Mouse (Mus musculus): ENCODE measurements around the gene Kdm3a. TPM values are rescaled to one million over a fixed set of nuclear protein-coding genes. Genes with fewer than 3 reads are reported as not detected.

Gene Kdm3a
- polyA plus RNA-seq, 1 experiment, result 4.9 TPM

DNA sequence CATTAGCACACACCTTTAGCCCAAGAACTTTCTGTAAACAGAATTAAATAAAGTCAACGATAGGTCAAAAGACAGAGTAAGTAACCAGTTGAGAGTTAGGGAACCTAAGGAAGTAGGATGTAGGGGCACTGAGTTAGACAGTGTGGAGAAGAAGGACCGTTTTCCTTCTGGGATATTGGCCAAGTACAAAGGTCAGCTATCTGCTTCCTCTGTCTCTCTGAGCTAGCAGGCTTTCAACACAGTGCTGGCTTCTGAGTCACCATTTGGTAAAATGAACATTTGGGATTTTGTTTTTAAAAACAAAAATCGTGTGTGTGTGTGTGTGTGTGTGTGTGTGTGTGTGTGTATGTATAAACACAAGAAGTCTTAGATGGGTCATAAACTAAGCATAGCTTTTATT is 23.0 kb upstream of the Kdm3a start:
- no peaks in the 10 kb centered on the region for H3K79me2 ChIP-seq (ENCODE audit: control insufficient read depth, insufficient read depth)
- H3ac ChIP-seq (ENCODE audit: control insufficient read depth, insufficient read length, low read depth), result no peak overlapping the region
- H3K27me3 ChIP-seq (ENCODE audit: control insufficient read depth, insufficient read depth, insufficient read length), result peaks cover 3% of the 10 kb centered on the region
- no peak for TF ChIP-seq MYOD1 (IDR thresholded peaks at IDR 0.05; ENCODE audit: control insufficient read depth, insufficient read length, low read depth)
- TF ChIP-seq USF1 (IDR thresholded peaks at IDR 0.05; ENCODE audit: low read depth), result no peak
- TF ChIP-seq FOSL1 (IDR thresholded peaks at IDR 0.05; ENCODE audit: insufficient read depth, low read length, poor library complexity, severe bottlenecking), result no peak
- no peaks in the 10 kb centered on the region for H3K36me3 ChIP-seq (ENCODE audit: control insufficient read depth, insufficient read depth)
- H3K4me3 ChIP-seq (ENCODE audit: insufficient read depth, poor library complexity, severe bottlenecking), result no peak overlapping the region
- H3K79me3 ChIP-seq (ENCODE audit: low read depth), result no peaks in the 10 kb centered on the region

GRCm38 (mm10) chr6:71651868-71652267 is 19.1 kb upstream of the Kdm3a start:
- Histone ChIP-seq H3K79me3 (ENCODE audit: low read depth) (no peaks in the 10 kb centered on the region), H3K36me3 (ENCODE audit: control insufficient read depth, insufficient read depth) (no peaks in the 10 kb centered on the region), H3K79me2 (ENCODE audit: control insufficient read depth, insufficient read depth) (no peaks in the 10 kb centered on the region), H3K4me3 (ENCODE audit: insufficient read depth, poor library complexity, severe bottlenecking) (no peak overlapping the region), H3K27me3 (ENCODE audit: control insufficient read depth, insufficient read depth, insufficient read length) (peaks cover 3% of the 10 kb centered on the region), H3ac (ENCODE audit: control insufficient read depth, insufficient read length, low read depth) (no peak overlapping the region)
- TF ChIP-seq CEBPB (IDR thresholded peaks at IDR 0.05; ENCODE audit: low read depth), result no peak
- TF ChIP-seq USF1 (IDR thresholded peaks at IDR 0.05; ENCODE audit: low read depth), result no peak
- no peak for TF ChIP-seq MYOD1 (IDR thresholded peaks at IDR 0.05; ENCODE audit: control insufficient read depth, insufficient read length, low read depth)
- TF ChIP-seq CTCF (IDR thresholded peaks at IDR 0.05; ENCODE audit: control insufficient read depth, insufficient read depth, insufficient read length), result no peak
- TF ChIP-seq MYOG (IDR thresholded peaks at IDR 0.05; ENCODE audit: control insufficient read depth, extremely low read depth, insufficient read length), result no peak
- no peak for TF ChIP-seq FOSL1 (IDR thresholded peaks at IDR 0.05; ENCODE audit: insufficient read depth, low read length, poor library complexity, severe bottlenecking)
- no peak for TF ChIP-seq MAX (IDR thresholded peaks at IDR 0.05)

- H3K27me3 ChIP-seq (ENCODE audit: control insufficient read depth, insufficient read depth, insufficient read length), result no peaks in the 10 kb centered on the region
- peaks cover 19% of the 10 kb centered on the region for H3K79me2 ChIP-seq (ENCODE audit: control insufficient read depth, insufficient read depth)
- H3ac ChIP-seq (ENCODE audit: control insufficient read depth, insufficient read length, low read depth), result peak overlapping the region; percentile 88
- TF ChIP-seq MYOD1 (IDR thresholded peaks at IDR 0.05; ENCODE audit: control insufficient read depth, insufficient read length, low read depth), result no peak
- TF ChIP-seq MAX (IDR thresholded peaks at IDR 0.05), result no peak
- TF ChIP-seq CTCF (IDR thresholded peaks at IDR 0.05; ENCODE audit: control insufficient read depth, insufficient read depth, insufficient read length), result no peak
- TF ChIP-seq MYOG (IDR thresholded peaks at IDR 0.05; ENCODE audit: control insufficient read depth, extremely low read depth, insufficient read length), result no peak
- TF ChIP-seq CEBPB (IDR thresholded peaks at IDR 0.05; ENCODE audit: low read depth), result no peak
- TF ChIP-seq USF1 (IDR thresholded peaks at IDR 0.05; ENCODE audit: low read depth), result no peak
- no peak for TF ChIP-seq FOSL1 (IDR thresholded peaks at IDR 0.05; ENCODE audit: insufficient read depth, low read length, poor library complexity, severe bottlenecking)
- peaks cover 5% of the 10 kb centered on the region for H3K79me3 ChIP-seq (ENCODE audit: low read depth)
- H3K4me3 ChIP-seq (ENCODE audit: insufficient read depth, poor library complexity, severe bottlenecking), result peak overlapping the region; percentile 71
- peaks cover 18% of the 10 kb centered on the region for H3K36me3 ChIP-seq (ENCODE audit: control insufficient read depth, insufficient read depth)
Measured at GRCm38 (mm10) chr6:71632486-71632828, 333 bp downstream of the Kdm3a start.

GRCm38 (mm10) chr6:71631706-71632461 is 906 bp downstream of the Kdm3a start:
- H3K27me3 ChIP-seq (ENCODE audit: control insufficient read depth, insufficient read depth, insufficient read length), result no peaks in the 10 kb centered on the region
- H3K79me2 ChIP-seq (ENCODE audit: control insufficient read depth, insufficient read depth), result peaks cover 19% of the 10 kb centered on the region
- H3K79me3 ChIP-seq (ENCODE audit: low read depth), result peaks cover 5% of the 10 kb centered on the region
- H3ac ChIP-seq (ENCODE audit: control insufficient read depth, insufficient read length, low read depth), result peak overlapping the region; percentile 88
- TF ChIP-seq USF1 (IDR thresholded peaks at IDR 0.05; ENCODE audit: low read depth), result no peak
- H3K36me3 ChIP-seq (ENCODE audit: control insufficient read depth, insufficient read depth), result peaks cover 22% of the 10 kb centered on the region
- H3K4me3 ChIP-seq (ENCODE audit: insufficient read depth, poor library complexity, severe bottlenecking), result peak overlapping the region; percentile 71

GRCm38 (mm10) chr6:71631196-71631595 is 1.6 kb downstream of the Kdm3a start:
- no peak for TF ChIP-seq MYOG (IDR thresholded peaks at IDR 0.05; ENCODE audit: control insufficient read depth, extremely low read depth, insufficient read length)
- no peak for TF ChIP-seq MYOD1 (IDR thresholded peaks at IDR 0.05; ENCODE audit: control insufficient read depth, insufficient read length, low read depth)
- no peak for TF ChIP-seq CEBPB (IDR thresholded peaks at IDR 0.05; ENCODE audit: low read depth)
- TF ChIP-seq FOSL1 (IDR thresholded peaks at IDR 0.05; ENCODE audit: insufficient read depth, low read length, poor library complexity, severe bottlenecking), result no peak
- TF ChIP-seq CTCF (IDR thresholded peaks at IDR 0.05; ENCODE audit: control insufficient read depth, insufficient read depth, insufficient read length), result no peak
- no peak for TF ChIP-seq USF1 (IDR thresholded peaks at IDR 0.05; ENCODE audit: low read depth)
- no peak for TF ChIP-seq MAX (IDR thresholded peaks at IDR 0.05)
- peaks cover 19% of the 10 kb centered on the region for H3K79me2 ChIP-seq (ENCODE audit: control insufficient read depth, insufficient read depth)
- H3K4me3 ChIP-seq (ENCODE audit: insufficient read depth, poor library complexity, severe bottlenecking), result no peak overlapping the region
- H3ac ChIP-seq (ENCODE audit: control insufficient read depth, insufficient read length, low read depth), result no peak overlapping the region
- H3K36me3 ChIP-seq (ENCODE audit: control insufficient read depth, insufficient read depth), result peaks cover 24% of the 10 kb centered on the region
- H3K27me3 ChIP-seq (ENCODE audit: control insufficient read depth, insufficient read depth, insufficient read length), result no peaks in the 10 kb centered on the region
- peaks cover 5% of the 10 kb centered on the region for H3K79me3 ChIP-seq (ENCODE audit: low read depth)

- TF ChIP-seq FOSL1 (IDR thresholded peaks at IDR 0.05; ENCODE audit: insufficient read depth, low read length, poor library complexity, severe bottlenecking), result no peak
- no peak for TF ChIP-seq CEBPB (IDR thresholded peaks at IDR 0.05; ENCODE audit: low read depth)
- no peak for TF ChIP-seq USF1 (IDR thresholded peaks at IDR 0.05; ENCODE audit: low read depth)
- TF ChIP-seq CTCF (IDR thresholded peaks at IDR 0.05; ENCODE audit: control insufficient read depth, insufficient read depth, insufficient read length), result no peak
- no peak for TF ChIP-seq MYOG (IDR thresholded peaks at IDR 0.05; ENCODE audit: control insufficient read depth, extremely low read depth, insufficient read length)
- TF ChIP-seq MYOD1 (IDR thresholded peaks at IDR 0.05; ENCODE audit: control insufficient read depth, insufficient read length, low read depth), result no peak
- TF ChIP-seq MAX (IDR thresholded peaks at IDR 0.05), result no peak
- Histone ChIP-seq H3K79me2 (ENCODE audit: control insufficient read depth, insufficient read depth) (peaks cover 18% of the 10 kb centered on the region), H3K27me3 (ENCODE audit: control insufficient read depth, insufficient read depth, insufficient read length) (no peaks in the 10 kb centered on the region), H3K4me3 (ENCODE audit: insufficient read depth, poor library complexity, severe bottlenecking) (no peak overlapping the region), H3K79me3 (ENCODE audit: low read depth) (peaks cover 5% of the 10 kb centered on the region), H3ac (ENCODE audit: control insufficient read depth, insufficient read length, low read depth) (no peak overlapping the region), H3K36me3 (ENCODE audit: control insufficient read depth, insufficient read depth) (peaks cover 60% of the 10 kb centered on the region)
Measured at GRCm38 (mm10) chr6:71627325-71627724, 5.5 kb downstream of the Kdm3a start.

Data from C2C12 (cell line).